Mouse (Mus musculus) erythroblast, embryonic 14.5 days (primary cell): ENCODE results near the gene Mknk1.

ENCODE experiments used
- GATA1 ChIP-seq: IDR thresholded peaks from 2 replicates; pipeline ENCODE4 v1.6.1; 2012; ENCODE audit warnings: low read length, inconsistent platforms, mixed read lengths
- TAL1 ChIP-seq: IDR thresholded peaks from 3 replicates; pipeline ENCODE4 v1.6.1; 2012; ENCODE audit warnings: low read length, inconsistent platforms, mixed read lengths

GRCm38 (mm10) chr4:115812326-115812725, 26.7 kb upstream of the Mknk1 start:
- TF ChIP-seq TAL1: no peak
- TF ChIP-seq GATA1: no peak
